Mouse (Mus musculus) bone marrow, adult 2 months (tissue): ENCODE measurements at regions not wholly inside any gene's neighbourhood (a gene's known extent, or its start where the extent isn't known, plus 50 kb on each side); places are given as distances from the start of the nearest gene placed in this dataset.
A peak's percentile ranks its signal among the peaks of the same experiment; 100 is the strongest.

ENCODE experiments used
- H3K27ac ChIP-seq: fragments of 200-500 bp; 2 replicates; pipeline ENCODE4 v1.5.1; 2012; ENCODE audit warnings: low read depth, mild to moderate bottlenecking, control low read depth, inconsistent platforms, low read length; ENCODE audit not compliant: control insufficient read depth, poor library complexity, insufficient read depth
- H3K4me1 ChIP-seq: fragments of 200-500 bp; 2 replicates; pipeline ENCODE4 v1.6.1; 2011; ENCODE audit warnings: low read length; ENCODE audit not compliant: control insufficient read depth, insufficient read depth
- H3K4me3 ChIP-seq: fragments of 200-500 bp; replicated peaks from 2 replicates; pipeline ENCODE3; 2011; ENCODE audit warnings: mild to moderate bottlenecking, low read depth, low read length, control low read depth; ENCODE audit not compliant: control insufficient read depth
- CTCF ChIP-seq: fragments of 200-500 bp; IDR thresholded peaks from 2 replicates; pipeline ENCODE4 v1.5.1; 2011; ENCODE audit warnings: low read length, control low read depth; ENCODE audit not compliant: control insufficient read depth, insufficient read depth
- POLR2A ChIP-seq: fragments of 200-500 bp; IDR thresholded peaks from 2 replicates; pipeline ENCODE4 v1.6.1; 2011; ENCODE audit warnings: low read depth, mild to moderate bottlenecking, control low read depth, low read length, borderline replicate concordance; ENCODE audit not compliant: control insufficient read depth
- WGBS: fragments of 180-500 bp; shearing (Covaris S2); methylation state at CpG from one replicate; pipeline ENCODE4 v1.1.7; 2018; 5-methylcytosine and 5-hydroxymethylcytosine counted together

- WGBS: 9% methylated on average over 2 of the region's 2 CpGs
- H3K27ac ChIP-seq: no peak overlapping the region
- H3K4me1 ChIP-seq: no peaks in the 10 kb centered on the region; the same call in 1 of the 2 replicates
These were observed 302.2 kb downstream of the Zfp706 start for GRCm38 (mm10) chr15:36705391-36705790.

GRCm38 (mm10) chr15:36701846-36702245 is 305.7 kb downstream of the Zfp706 start:
- H3K4me3 ChIP-seq: no peak overlapping the region
- no peak overlapping the region for H3K27ac ChIP-seq
- no peaks in the 10 kb centered on the region; the same call in 1 of the 2 replicates for H3K4me1 ChIP-seq
- 54% methylated on average over 8 of the region's 8 CpGs for WGBS
- no peak for TF ChIP-seq CTCF
- no peak for TF ChIP-seq POLR2A

More at GRCm38 (mm10) chr15:36705391-36705790, 302.2 kb downstream of the Zfp706 start:
- TF ChIP-seq POLR2A: no peak
- no peak for TF ChIP-seq CTCF
- no peak overlapping the region for H3K4me3 ChIP-seq

GRCm38 (mm10) chr15:36700196-36700595 is 307.4 kb downstream of the Zfp706 start:
- Histone ChIP-seq H3K4me3 (no peak overlapping the region), H3K4me1 (no peaks in the 10 kb centered on the region), H3K27ac (no peak overlapping the region)
- TF ChIP-seq CTCF (no peak), POLR2A (no peak)
- WGBS: 85% methylated on average over 5 of the region's 5 CpGs

- WGBS: 29% methylated on average over 14 of the region's 14 CpGs
- H3K4me3 ChIP-seq: peak overlapping the region; percentile 61
- H3K4me1 ChIP-seq: peaks cover 3% of the 10 kb centered on the region; the same call in 1 of the 2 replicates
- TF ChIP-seq POLR2A (no peak), CTCF (no peak)
- no peak overlapping the region for H3K27ac ChIP-seq
These were observed 312.1 kb downstream of the Zfp706 start for GRCm38 (mm10) chr15:36695199-36696129.

GRCm38 (mm10) chr15:36691002-36691652 is 316.4 kb downstream of the Zfp706 start:
- Histone ChIP-seq H3K4me1 (peaks cover 5% of the 10 kb centered on the region), H3K27ac (no peak overlapping the region), H3K4me3 (no peak overlapping the region)
- 78% methylated on average over 15 of the region's 15 CpGs for WGBS
- no peak for TF ChIP-seq POLR2A
- no peak for TF ChIP-seq CTCF

- 68% methylated on average over 7 of the region's 7 CpGs for WGBS
- H3K4me1 ChIP-seq: peaks cover 5% of the 10 kb centered on the region
These were observed 317.7 kb downstream of the Zfp706 start for GRCm38 (mm10) chr15:36689881-36690280.

GRCm38 (mm10) chr15:36689301-36689700 is 318.3 kb downstream of the Zfp706 start:
- H3K4me3 ChIP-seq: no peak overlapping the region
- no peak for TF ChIP-seq POLR2A
- no peak for TF ChIP-seq CTCF

More at GRCm38 (mm10) chr15:36689881-36690280, 317.7 kb downstream of the Zfp706 start:
- H3K27ac ChIP-seq: no peak overlapping the region
- H3K4me3 ChIP-seq: no peak overlapping the region
- TF ChIP-seq CTCF (no peak), POLR2A (no peak)

More at GRCm38 (mm10) chr15:36689301-36689700, 318.3 kb downstream of the Zfp706 start:
- no peak overlapping the region for H3K27ac ChIP-seq
- 71% methylated on average over 3 of the region's 3 CpGs for whole genome bisulfite sequencing
- peaks cover 6% of the 10 kb centered on the region for H3K4me1 ChIP-seq
